Mouse (Mus musculus): ENCODE measurements around the gene Ubxn2a.

The Ubxn2a gene

DNA sequence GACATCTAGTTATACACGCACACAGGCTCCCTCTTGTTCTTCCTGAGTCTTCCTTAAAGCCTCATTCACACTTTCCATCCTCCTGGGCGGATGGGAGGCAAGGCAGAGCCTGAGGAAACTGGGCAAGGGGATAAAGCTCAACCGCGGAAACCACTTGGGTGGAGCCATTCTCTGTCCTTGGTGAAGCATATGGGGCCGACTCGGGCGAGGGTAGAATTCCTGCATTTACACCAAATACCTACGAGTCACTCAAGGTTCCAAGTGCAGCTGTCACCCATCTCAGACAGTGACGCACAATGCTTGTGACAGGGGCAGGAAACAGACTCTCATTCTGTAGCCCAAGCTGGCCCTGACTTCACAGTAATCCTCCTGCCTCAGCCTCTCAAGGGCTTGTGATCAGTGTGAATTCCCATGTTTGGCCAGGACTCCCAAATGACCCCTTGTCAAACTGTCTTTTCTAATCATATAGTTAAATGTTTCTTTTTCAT, 29.2 kb downstream of the Ubxn2a start:
- no peak for DNase-seq

DNA sequence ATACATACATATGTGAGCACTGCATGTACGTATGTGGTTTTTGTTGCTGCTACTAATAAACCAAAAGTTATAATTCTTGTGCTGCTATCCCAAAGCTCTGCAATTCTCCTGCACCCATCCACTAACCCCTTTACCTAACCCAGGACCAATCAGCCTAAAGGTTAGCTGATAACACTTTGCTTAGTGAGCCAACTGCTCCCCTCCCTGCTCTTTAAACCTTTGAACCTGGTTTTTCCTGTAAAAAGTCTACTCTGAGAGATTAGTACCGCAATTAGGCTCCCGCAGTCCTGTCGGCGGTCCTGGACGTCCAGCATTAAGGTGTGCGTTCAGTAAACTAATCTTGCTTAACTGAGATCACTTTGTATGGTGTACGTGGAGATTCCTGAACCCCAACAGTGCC, 31.9 kb downstream of the Ubxn2a start:
- no peak for DNase-seq

DNA sequence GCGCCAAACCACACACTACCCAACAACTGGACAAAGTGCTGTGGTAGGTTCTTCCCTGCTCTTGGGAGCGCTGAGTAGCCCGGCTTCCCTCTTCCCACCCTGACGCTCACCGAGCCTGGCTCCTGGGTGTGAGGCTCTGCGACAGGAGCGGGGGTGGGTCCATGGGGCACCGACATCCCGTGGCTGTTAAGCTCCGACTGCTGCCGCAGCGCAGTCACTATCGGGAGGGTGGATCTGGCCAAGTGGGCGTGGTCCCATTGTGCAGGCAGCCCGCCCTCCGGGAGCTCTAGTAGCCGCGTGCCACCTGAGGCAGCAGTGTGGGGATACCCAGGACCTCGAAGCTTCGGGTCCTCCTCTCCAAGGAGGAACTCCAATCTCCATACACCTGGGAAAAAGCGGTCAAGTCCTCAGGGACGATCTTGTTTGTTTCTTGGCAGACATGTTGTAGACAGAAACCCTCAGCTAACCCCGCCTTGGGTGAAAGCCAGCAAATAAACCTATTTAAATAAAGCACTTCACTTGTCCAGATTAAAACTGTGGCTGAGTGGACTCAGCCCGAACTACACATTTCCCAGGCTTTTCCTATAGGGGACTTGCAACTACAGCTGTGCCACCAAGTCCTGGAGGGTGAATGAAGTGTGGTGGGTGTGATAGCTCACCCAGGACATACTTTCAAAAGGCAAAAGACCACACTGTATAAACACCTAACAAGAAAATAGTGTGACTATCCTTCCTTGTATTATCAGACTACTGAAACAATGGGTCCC, 33.2 kb downstream of the Ubxn2a start, which contains the start of gene Mfsd2b:
Mfsd2b (minus strand) TSS at position 199 of the 767 bp plus-strand sequence.
- peak; percentile 85 for DNase-seq

DNA sequence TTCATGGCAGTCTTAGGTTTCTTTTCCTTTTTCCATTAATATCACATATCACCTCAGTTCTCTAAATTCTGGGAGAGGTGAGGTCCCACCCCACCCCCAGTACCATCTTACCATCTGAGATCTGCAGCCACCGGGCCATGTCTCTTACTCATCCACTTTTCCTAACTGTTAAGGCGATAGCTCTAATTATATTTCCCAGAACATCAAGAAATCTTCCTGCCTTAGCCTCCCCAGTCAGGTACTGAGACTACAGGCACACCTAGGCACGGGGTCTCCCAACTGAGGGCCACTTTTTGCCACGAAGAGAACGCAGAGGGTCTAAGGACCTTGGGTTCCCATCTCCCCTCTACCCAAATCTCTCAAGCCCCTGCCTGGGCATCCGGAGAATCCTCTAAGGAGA, 34.0 kb downstream of the Ubxn2a start:
- DNase-seq: no peak

DNA sequence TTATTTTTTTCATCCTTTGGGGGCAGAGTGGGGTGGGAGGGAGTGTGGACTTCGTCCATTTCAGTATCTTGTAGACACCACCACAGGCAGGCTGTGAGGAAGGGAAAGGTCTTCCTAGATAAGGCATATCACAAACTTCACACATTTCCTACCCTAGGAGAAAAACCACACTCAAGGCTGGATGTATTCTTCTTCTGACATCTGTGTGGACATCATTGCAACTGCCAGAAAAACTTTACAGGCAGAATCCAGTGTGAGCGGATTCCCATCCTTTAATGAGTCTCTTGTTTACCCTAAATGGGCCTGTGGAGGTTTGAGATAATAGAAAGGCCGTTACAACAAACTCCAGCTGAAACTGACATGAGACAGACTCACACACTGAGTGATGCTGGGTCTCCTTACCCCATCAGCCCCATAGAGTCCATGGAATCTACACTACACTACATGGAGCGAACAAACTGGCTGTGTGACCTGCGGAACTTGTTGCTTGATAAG, 34.5 kb downstream of the Ubxn2a start:
- no peak for DNase-seq

DNA sequence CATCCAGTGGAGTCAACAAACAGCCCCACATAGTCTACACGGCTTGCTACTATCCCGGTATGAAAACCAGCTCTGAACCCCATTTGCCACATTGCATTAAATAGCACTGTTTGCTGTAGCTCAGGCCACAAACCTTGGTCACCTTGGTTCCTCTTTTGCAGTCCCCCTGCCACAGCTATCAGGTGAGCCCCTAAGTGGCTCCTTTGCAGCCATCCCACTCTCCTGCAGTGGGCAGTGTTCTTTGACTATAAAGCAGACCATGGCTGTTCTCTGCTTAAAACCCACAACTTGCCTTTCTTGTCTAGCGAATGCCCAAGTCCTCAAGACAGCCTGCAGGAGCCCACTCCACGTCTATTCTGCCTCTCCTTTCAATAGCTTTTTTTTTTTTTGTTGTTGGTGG, 35.2 kb downstream of the Ubxn2a start:
- no peak for DNase-seq

DNA sequence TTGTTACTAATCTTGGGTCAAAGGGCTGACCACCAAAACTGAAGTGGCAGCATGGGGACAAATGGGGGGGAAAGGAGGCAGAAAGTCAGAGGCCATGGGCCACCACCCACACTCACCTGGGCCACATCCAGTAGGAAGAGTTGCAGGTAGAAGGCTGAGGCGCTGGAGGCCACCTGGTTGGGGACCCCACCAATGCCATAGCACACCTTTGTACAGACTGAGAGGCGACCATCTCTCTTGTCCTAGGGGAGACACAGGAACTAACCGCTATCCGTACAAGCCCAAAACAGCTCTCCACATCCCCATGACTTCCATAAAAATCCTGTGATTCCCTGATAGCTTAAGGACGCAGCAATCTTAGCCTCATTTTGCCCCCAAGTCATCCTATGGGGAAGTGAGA, 36.2 kb downstream of the Ubxn2a start:
- DNase-seq: no peak

DNA sequence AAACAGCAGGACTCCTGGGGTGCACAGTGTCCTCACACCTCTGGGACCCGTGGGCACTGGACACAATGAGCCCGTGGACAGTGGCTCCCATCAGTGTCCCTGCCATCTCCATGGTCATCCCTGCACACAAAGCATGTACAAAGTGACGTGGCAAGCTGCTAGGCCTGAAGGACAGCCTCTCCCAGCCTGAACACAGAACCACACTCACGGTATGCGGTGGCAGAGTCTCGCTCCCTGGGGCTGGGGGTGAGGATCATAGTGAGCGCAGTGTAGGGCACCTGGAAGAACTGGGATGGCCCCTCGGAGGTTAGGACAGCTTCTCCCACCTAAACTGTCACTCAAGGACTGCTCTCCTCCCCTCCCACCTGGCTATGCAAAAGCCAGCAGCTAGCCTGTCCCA, 38.6 kb downstream of the Ubxn2a start:
- no peak for DNase-seq

DNA sequence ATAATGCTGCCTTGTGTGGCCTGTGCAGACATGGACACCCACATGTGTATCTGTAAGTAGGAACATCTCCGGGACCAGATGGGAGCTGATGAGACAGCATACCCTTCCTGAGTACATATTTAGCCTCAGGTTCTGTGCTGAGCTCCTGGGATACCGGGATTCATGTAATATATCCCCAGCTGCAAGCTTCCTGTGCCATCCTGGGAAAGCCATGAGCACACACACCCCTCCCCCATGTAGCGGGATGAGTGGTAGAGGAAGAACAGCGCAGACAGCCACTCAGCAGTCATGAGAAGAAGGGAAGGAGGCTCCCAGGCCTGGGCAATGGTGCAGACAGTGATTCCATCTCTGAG, 43.2 kb downstream of the Ubxn2a start:
- no peak for DNase-seq

DNA sequence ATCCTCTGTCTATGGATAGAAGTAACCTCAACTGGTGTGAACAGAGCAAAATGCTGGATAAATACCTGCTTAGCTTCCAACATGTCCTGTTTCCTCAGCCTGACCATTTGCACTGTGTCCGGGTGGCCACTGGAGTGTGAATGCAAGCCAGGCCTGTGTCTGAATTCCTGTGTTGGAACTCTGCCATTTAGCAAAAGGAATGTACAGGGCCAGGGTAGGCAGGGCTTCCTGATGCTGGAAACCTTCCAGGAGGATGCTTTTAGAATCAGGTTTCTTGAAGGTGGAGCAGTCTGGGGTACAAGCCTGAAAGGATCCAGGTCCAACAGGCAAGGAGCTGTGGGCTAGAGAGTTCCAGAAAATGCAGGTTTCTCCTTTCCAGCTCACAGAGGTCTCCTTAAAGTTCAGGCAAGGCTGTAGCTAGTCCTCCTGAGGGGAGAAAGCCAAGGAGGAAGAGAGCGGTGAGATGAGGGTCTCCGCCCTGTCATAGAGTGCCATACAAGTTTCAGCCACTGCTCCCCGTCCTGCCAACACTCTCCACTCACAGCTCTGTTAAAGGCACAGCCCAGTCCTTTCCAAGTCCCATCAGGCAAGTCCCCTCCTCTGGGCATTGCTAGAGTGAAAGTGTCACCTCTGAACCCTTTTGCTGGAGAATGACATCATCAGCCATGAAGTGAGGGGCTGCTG, 43.7 kb downstream of the Ubxn2a start:
- no peak for DNase-seq

DNA sequence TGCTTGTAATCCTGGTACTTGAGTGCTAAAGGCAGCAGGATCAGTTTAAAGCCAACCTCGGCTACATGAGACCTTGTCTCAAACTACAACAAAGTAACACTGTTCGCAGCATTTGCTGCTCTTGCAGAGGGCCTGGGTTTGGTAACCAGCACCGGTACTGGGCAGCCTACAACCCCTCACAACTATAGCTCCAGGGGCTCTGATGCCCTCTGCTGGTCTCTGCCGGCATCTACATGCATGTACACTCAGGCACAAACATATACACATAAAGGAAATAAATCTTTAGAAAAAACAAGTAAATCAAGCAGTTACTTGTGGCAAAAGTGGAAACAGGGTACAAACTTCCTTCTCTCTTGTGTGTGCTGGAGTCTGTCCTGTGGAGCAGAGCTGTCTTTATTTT, 44.8 kb downstream of the Ubxn2a start:
- peak; percentile 45 for DNase-seq

DNA sequence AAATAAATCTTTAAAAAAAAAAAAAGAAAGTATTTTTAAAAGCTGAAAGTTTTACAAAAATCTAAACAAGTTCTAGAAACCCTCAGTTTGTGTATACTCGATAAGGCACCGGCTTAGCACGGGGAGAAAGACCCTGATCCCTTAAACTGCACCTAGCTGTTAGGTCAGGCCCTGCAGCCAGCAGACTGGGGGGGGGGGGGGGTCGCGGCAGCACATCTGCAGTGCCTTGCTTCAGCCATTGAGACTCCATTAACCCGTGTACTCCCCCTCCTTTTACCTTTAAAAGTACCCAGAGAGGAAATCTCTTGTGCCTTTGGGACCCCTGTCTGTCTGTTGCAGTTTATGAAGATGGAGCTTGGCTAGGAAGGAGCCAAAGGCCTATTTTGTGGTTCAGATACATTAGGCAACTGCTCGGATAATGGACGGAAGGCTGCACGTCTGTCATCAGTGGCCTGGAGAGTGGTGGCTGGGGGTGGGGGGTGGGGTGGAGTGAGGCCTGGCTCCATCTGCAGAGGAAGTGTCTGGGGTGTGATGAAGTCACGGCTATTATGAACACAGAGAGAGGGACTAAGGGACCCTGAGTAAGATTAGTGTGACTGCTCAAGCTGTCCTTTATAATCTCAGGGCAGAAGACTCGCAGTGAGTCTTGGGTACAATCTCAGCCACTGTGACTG, 48.1 kb downstream of the Ubxn2a start:
- DNase-seq: no peak

DNA sequence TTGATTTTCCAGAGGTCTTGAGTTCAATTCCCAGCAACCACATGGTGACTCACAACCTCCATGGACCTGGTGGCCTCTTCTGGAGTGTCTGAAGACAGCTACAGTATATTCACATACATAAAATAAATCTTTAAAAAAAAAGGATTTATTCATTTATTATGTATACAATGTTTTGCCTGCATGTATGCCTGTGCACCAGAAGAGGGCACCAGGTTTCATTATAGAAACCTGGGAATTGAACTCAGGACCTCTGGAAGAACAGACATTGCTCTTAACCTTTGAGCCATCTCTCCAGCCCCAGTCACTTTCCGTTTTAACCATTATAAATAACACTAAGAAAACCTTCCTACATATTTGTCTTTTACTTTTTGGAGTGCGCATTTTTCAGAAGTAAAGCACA, 50.7 kb downstream of the Ubxn2a start:
- DNase-seq: no peak

DNA sequence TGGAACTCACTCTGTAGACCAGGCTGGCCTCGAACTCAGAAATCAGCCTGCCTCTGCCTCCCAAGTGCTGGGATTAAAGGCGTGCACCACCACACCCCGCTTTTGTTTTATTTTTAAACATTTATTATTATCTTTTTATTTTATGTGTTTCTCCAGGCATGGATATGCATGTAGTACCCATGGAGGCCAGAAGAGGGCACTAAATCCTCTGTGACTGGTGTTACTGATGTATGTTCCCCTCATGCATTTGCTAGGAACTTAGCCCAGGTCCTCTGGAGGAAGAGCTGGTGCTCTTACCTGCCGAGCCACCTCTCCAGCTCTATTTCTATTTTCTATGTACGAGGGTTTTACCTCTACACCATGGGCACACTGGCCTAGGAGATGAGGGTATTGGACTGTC, 51.3 kb downstream of the Ubxn2a start:
- peak; percentile 56 for DNase-seq

DNA sequence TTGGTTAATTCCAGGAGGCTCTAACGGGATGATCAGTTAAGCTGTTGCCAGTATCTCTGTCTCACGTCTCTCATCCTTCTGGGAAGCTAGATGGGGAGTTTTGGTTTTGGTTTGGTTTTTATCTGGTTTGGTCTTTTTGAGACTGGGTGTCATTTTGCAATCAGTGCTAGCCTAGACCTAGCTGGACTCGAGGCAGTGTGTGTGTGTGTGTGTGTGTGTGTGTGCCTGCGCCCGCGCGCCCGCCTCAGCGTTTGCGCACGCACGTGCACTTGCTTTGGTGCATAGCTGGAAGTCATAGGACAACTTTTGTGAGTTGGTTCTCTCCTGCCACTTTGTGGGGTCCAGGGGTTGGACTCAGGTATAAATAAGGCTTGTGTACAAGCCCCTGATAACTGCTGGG, 63.8 kb downstream of the Ubxn2a start:
- peak; percentile 66 for DNase-seq

DNA sequence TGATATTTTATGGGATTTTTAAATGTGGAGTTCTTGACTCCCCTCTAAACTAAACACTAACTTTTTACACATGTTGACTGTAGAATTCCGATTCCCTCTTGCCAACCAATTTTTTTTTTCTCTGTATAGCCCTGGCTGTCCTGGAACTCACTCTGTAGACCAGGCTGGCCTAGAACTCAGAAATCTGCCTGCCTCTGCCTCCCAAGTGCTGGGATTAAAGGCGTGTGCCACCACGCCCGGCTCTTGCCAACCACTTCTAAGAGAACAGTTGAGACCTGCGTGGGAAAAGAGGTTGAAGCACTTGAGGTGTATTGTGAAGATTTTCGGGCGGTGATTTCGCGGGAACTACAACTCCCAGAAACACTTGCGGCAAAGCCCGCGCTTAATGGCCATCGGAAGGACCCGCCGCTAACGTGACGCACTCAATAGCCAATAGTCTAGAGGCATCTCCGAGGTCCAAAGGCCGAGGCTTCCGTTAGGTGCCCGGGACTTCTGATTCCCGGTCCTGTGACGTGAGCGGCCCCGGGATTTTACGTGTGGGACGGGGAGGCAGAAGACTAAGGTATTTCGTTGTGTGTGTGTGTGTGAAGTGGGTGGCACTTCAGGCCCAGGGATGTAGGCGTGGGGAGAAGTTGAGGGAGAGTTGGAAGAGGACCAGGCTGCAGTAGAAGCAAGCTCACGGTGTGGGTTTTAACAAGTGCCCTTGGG, 64.5 kb downstream of the Ubxn2a start, which contains the start of gene Wdcp:
Wdcp (plus strand) TSS at position 414 of the 708 bp plus-strand sequence.
- DNase-seq: peak; percentile 87

DNA sequence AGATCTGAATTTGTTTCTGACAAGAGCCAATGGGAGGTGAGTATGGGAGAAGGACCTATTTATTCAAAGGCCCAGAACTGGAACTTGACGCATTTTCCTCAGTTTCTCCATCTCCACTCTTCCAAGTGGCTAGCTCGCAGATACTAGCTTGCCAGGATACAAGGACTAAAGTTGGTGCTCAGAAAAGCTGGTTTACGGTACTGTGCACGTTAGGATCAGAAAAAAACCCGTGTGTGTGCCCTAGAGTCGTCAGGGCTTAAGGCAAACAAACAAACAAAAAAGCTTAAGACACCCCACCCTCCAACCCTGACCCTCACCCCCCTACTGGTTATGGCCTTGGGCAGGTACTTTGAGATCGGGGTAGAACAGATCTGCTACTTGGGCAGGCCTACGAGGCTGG, 65.0 kb downstream of the Ubxn2a start:
- DNase-seq: no peak

DNA sequence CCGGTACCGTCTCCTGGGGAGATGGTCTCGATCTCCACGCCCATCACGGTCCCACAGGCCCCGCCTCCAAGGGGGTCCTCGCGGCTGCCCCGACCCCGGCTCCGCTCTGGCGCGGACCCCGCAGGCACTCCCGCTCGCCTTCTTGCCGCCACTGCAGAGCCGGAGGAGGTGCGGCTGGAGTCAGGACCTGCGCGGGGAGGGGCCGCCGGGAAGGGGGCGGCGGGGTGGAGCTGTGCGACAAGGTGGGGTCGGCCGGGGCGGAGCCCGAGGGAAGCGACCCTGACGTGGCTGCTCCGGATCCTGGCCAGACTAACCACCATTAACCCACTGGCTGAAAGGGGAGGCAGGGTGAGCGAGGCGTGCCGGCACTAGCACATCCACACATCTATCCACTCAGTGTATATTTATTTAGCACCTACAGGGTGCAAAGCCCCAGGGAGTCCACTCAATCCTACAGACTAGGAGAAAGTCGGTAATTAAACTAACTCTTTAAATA, 66.1 kb downstream of the Ubxn2a start, which contains the start of gene Fkbp1b:
Fkbp1b (minus strand) TSS at position 200 of the 496 bp plus-strand sequence.
- DNase-seq: peak; percentile 69

DNA sequence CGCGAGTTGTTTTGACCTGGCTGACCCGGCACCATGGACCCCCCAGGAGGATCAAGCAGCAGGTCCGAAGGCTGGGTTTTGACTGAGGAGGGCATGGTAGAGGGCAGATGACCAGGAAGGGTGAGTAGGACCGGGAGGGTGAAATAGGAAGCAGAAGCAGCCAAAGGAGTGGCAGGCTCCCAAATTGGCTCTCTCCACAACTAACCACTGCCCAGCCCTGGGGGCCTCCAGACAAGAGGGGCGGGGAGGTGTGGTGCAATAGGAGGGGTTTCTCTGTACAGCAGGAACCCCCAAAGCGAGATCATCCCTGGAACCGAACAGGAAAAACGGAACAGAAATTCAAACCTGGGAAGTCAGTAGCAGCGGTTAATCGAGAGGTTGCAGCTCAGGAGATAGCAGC, 66.8 kb downstream of the Ubxn2a start:
- no peak for DNase-seq

DNA sequence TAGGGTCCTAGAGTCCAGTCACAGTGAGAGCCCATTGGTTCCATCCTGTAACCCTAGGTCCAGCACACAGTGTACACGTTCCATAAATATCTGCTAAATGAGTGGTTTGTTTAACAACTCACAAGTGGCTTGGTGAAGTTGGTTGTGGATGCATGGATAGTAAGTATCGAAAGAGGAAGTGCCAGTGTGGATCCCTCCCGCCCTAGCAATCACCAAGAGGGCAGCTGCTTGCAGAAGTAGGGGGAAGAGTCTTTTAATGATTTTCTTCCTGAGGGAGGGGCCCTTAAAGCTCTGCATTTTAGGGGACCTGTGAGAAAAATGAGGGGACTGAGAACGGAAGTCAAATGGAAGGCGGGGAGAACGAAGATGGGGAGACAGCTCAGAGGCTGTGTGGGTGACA, 67.5 kb downstream of the Ubxn2a start:
- no peak for DNase-seq

DNA sequence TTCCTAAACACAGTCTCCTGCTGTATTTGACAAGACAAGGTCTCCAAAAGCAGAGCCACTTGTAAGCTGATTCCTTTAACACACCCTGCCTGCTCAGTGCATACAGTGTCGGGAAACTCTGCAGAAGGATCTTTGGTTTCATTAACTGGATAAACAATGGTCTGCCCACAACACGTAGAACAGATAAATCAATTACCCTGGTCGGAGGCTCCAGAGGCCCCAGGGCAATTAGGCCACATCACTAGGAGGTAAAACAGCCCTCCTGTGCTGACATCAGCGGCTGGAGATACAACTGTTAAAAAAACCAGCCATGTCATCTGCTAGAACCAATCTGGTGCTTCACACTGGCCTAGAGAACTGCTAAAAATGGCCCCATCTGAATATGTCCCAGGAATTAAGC, 70.5 kb downstream of the Ubxn2a start:
- DNase-seq: no peak
